In genomic region chr8:123767874-123768273, GRCm38 (mm10) we compare ENCODE assay signal across 31 mouse cellular contexts. TPM values are rescaled to one million over a fixed set of nuclear protein-coding genes. Genes with fewer than 3 reads are reported as not detected.
DNase-seq lines count a peak whose midpoint lies in the region; ATAC-seq and TF ChIP-seq lines count a peak whose summit lies in the region.
"Had no signal": no experiment of that assay in that cellular context is flagged by ENCODE, and none has a peak within 500 bp of the region (broad histone marks: within the 10 kb centered on the region; RNA-seq: fewer than 3 reads in every experiment).

No protein-coding gene starts in this region.

- no peak overlapping the region for H3K27ac ChIP-seq in forebrain, embryonic 12.5 days
- no peak overlapping the region for H3K27ac ChIP-seq in forebrain, embryonic 10.5 days
- H3K27ac ChIP-seq in layer of hippocampus, adult 2 months: peak overlapping the region; percentile 85
- H3K27ac ChIP-seq in cortical plate, adult 2 months (ENCODE audit: insufficient read depth, low read length): peak overlapping the region; percentile 26
- H3K27ac ChIP-seq: embryonic facial prominence, embryonic 10.5 days; embryonic facial prominence, embryonic 13.5 days; forebrain, embryonic 15.5 days; heart, adult 2 months; hindbrain, embryonic 10.5 days; hindbrain, embryonic 13.5 days had no signal

- 0 out of 2 replicates have a peak overlapping the region, but pooled peaks have one; percentile 0 for H3K9ac ChIP-seq in forebrain, embryonic 12.5 days
- H3K9ac ChIP-seq: forebrain, embryonic 15.5 days; hindbrain, embryonic 13.5 days had no signal

- no peak overlapping the region for H3K4me2 ChIP-seq in forebrain, embryonic 12.5 days
- H3K4me2 ChIP-seq: embryonic facial prominence, embryonic 13.5 days; forebrain, embryonic 15.5 days; heart, embryonic 11.5 days; hindbrain, embryonic 13.5 days had no signal

- 75% methylated on average over 8 of the region's 8 CpGs for WGBS in forebrain, embryonic 12.5 days
- WGBS in forebrain, embryonic 10.5 days: 78% methylated on average over 8 of the region's 8 CpGs

- H3K36me3 ChIP-seq in forebrain, embryonic 12.5 days (replicated peaks): no peaks in the 10 kb centered on the region
- H3K36me3 ChIP-seq in forebrain, embryonic 10.5 days (replicated peaks): no peaks in the 10 kb centered on the region
- H3K36me3 ChIP-seq: embryonic facial prominence, embryonic 10.5 days; embryonic facial prominence, embryonic 13.5 days; forebrain, embryonic 15.5 days; G1E; hindbrain, embryonic 10.5 days; hindbrain, embryonic 13.5 days had no signal

- ATAC-seq in forebrain, embryonic 12.5 days (ENCODE audit: low FRiP score): no peak
- ATAC-seq: hindbrain, embryonic 16.5 days; inflammation-experienced regulatory T-cells, adult 6 months; intestine, embryonic 16.5 days; Patski had no signal

- no peak for TF ChIP-seq POLR2A in cortical plate, adult 2 months (IDR thresholded peaks at IDR 0.05; ENCODE audit: extremely low read depth, insufficient read depth, low read length)

- no peak for TF ChIP-seq CTCF in layer of hippocampus, adult 2 months (conservative IDR thresholded peaks at IDR 0.05)
- no peak for TF ChIP-seq CTCF in cortical plate, adult 2 months (IDR thresholded peaks at IDR 0.05; ENCODE audit: extremely low read depth, insufficient read depth, low read length)

- DNase-seq in adrenal gland, adult (ENCODE audit: inconsistent age in 2 of 2, low spot score in 1 of 2): peak; percentile 54 to 74
- DNase-seq in adrenal gland, postnatal 25 days: no peak
- DNase-seq in forebrain, embryonic 10.5 days (ENCODE audit: extremely low spot score, low spot score): no peak
- DNase-seq in layer of hippocampus, adult 2 months (ENCODE audit: low spot score in 2 of 2): no peak
- DNase-seq in layer of hippocampus, postnatal 36 days: no peak
- no peak for DNase-seq in kidney, postnatal 14 days
- DNase-seq: B cell, adult 2 months; cerebellum, adult 11 months; cerebellum, adult 2 months; cerebellum, adult 9-11 months; cerebellum, postnatal 25 days; embryo, embryonic 11 days; gastrocnemius, postnatal 10 days; gastrocnemius, postnatal 36 days; heart, adult 2 months; kidney, adult 2 months had no signal

- peaks cover under 1% of the 10 kb centered on the region; the same call in 1 of the 2 replicates for H3K4me1 ChIP-seq in forebrain, embryonic 12.5 days
- H3K4me1 ChIP-seq in forebrain, embryonic 10.5 days: peaks cover 14% of the 10 kb centered on the region; the same call in 1 of the 2 replicates
- H3K4me1 ChIP-seq in cortical plate, adult 2 months (ENCODE audit: control insufficient read depth, insufficient read depth, low read length): peaks cover 3% of the 10 kb centered on the region; the same call in 1 of the 2 replicates
- H3K4me1 ChIP-seq: hindbrain, embryonic 10.5 days had no signal

- H3K4me3 ChIP-seq in forebrain, embryonic 12.5 days (replicated peaks): no peak overlapping the region
- no peak overlapping the region for H3K4me3 ChIP-seq in forebrain, embryonic 10.5 days
- no peak overlapping the region for H3K4me3 ChIP-seq in layer of hippocampus, adult 2 months
- no peak overlapping the region for H3K4me3 ChIP-seq in cortical plate, adult 2 months (ENCODE audit: insufficient read depth, low read length)
- H3K4me3 ChIP-seq: embryonic facial prominence, embryonic 10.5 days; embryonic facial prominence, embryonic 13.5 days; erythroblast, embryonic 14.5 days; forebrain, embryonic 15.5 days; heart, adult 2 months; hindbrain, embryonic 10.5 days; hindbrain, embryonic 13.5 days had no signal

- peaks cover 15% of the 10 kb centered on the region; the same call in 1 of the 2 replicates for H3K27me3 ChIP-seq in forebrain, embryonic 12.5 days
- H3K27me3 ChIP-seq in forebrain, embryonic 10.5 days (ENCODE audit: poor library complexity, severe bottlenecking): peaks cover 30% of the 10 kb centered on the region
- H3K27me3 ChIP-seq: forebrain, embryonic 15.5 days; Patski had no signal

- H3K9me3 ChIP-seq in forebrain, embryonic 12.5 days: no peaks in the 10 kb centered on the region
- no peaks in the 10 kb centered on the region for H3K9me3 ChIP-seq in forebrain, embryonic 10.5 days
- H3K9me3 ChIP-seq: embryonic facial prominence, embryonic 10.5 days; embryonic facial prominence, embryonic 13.5 days; forebrain, embryonic 15.5 days; hindbrain, embryonic 10.5 days; hindbrain, embryonic 13.5 days had no signal

RNA-seq across cellular contexts. Expression of gene Rab4a, which starts 37.9 kb away (rescaled TPM):
- 23.6 and 24.6 TPM in 2 replicates for total RNA-seq in adrenal gland, postnatal 25 days (2021)
- polyA plus RNA-seq in forebrain, embryonic 12.5 days (2016; fragmentation: Nextera tagmentation; extraction: Ambion mirVana): 61.4 and 63.9 TPM in 2 replicates
- 74.9 and 77.6 TPM in 2 replicates for polyA plus RNA-seq in forebrain, embryonic 10.5 days (2016; fragmentation: Nextera tagmentation; extraction: Ambion mirVana)
- 10 to 100 TPM; 41.8 to 48.0 TPM for total RNA-seq in layer of hippocampus, adult 2 months (2021)
- 10 to 100 TPM; 42.3 to 42.8 TPM for total RNA-seq in layer of hippocampus, postnatal 36 days (2021)
- polyA plus RNA-seq in cortical plate, adult 2 months (2012; rRNA removed): 72.5 and 72.7 TPM in 2 replicates
- total RNA-seq: CH12.LX had no signal

Comparison
In these comparisons a context has a peak if more than half of its experiments do, and no peak if none do; other contexts are left out.
1. DNase-seq: peak in adrenal gland, adult (2 of 2); none in adrenal gland, postnatal 25 days (single experiment), forebrain, embryonic 10.5 days (single experiment), layer of hippocampus, adult 2 months (0 of 2), layer of hippocampus, postnatal 36 days (0 of 2) and kidney, postnatal 14 days (single experiment).
2. H3K27ac ChIP-seq: peak in layer of hippocampus, adult 2 months (single experiment) and cortical plate, adult 2 months (single experiment); none in forebrain, embryonic 12.5 days (single experiment) and forebrain, embryonic 10.5 days (single experiment).